Mouse (Mus musculus) heart, adult 18-20 months (tissue): ENCODE results near the gene Scn8a. TPM values are rescaled to one million over a fixed set of nuclear protein-coding genes. Genes with fewer than 3 reads are reported as not detected.
A peak's percentile ranks its signal among the peaks of the same experiment; 100 is the strongest.

Source experiments
- DNase-seq, 2 experiments: peaks; one replicate each; pipeline ENCODE4 v3.0.0; 2021 to 2022; ENCODE audit warnings: mixed read lengths in 1 of 2
- total RNA-seq, 2 experiments: library from RNA; stranded (reverse); gene quantifications; 2 replicates each; pipeline ENCODE4 v1.2.3; 2021

Scn8a gene
- total RNA-seq, 2 experiments from 2014 or later = not detected

DNA sequence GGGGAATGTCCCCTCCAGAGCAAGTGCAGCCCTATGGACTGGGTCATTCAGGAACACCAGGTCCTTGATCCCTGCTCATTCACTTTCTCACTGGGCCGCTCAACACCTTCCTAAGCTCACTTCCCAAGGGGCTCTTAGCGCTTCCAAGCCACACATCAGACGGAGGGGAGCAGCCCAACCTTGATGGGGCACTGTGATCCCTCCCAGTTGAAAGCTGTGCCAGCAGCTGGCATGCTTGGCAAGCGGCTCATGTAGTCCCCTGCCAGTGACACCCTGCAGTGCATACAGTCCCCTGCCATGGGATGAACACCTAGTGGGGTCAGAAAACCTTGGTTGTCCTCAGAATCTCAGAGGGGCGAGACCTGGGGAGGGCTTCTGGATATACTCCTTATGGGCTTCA is 204.4 kb downstream of the Scn8a start:
- no peak for DNase-seq

DNA sequence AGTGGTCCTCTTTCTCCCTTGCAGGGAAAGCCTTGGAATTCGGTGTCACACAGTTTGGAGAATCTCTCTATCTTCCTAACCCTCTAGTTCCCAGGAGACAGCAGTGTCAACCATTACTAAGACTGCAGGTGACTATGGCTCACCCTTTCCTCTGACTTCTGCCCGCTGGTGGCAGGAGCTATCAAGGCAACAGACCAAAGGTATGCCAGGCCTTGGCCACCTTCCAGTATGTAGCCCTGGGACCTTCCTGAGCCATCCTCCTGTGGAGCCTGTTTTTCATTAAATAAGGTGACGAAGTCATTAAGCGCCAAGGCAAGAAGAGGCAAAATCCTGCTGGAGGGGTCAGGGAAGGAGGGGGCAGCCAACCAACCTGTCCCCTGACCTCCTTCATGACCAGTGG is 205.5 kb downstream of the Scn8a start:
- DNase-seq = no peak

DNA sequence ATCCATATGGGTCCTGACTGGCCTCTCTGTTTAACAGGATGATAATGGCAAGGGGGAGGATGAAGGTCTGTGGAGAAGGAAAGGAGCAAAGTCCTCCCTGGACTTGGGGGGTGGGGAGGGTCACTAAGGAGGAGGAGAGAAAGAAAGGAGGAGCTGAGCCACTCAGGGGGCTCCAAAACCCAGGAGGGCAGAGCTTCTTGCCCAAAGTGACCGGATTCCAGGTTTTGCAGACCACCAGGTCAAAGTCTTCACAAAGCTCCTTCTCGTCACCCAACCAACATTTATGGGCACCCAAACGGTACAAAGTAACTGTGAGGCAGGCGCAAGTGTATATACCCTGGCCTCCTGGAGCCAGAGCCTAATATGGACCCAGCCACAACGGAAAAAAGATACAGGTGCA is 206.0 kb downstream of the Scn8a start:
- DNase-seq = no peak

DNA sequence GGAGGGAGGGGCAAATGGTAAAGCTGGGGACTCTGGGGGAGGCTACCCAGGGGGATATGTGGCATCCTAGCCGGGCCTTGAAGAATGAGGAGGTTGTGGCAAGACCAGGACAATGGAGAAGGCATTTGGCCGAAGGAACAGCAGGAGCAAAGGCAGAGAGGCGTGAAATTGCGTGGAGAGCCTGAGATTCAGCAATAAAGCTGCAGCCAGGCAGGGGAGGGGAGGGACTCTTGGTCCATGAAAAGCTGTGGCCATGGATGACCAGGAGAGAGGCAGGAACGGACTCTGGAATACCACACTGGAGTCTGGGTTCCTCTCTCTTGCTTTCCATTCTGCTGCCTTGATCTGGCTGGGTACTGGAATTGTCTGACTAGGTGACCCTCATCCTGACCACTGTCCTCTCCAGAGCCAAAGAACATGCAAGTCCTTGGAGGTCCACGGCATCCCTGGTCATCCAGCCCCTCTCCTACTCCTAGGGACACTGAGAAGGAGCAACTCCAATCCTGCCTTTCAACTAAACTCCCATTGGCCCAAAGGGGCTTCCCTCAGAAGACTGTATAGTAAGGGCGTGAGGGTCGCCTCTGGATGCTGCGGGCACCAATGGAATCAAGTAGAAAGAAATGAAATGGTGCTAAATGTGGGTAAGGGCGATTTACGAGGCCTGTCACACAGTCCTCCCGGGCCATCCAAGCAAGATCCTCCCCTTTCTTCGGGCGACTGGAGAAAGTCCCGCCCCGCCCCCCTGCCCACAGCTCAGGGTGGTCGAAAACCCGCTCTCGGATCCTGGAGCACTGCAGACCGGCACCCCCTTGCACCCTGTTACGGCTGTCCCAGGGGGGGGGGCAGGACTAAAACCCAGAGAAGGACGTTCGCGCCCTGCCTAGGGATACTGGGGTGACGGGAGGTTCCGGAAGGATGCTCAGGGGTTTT is 206.7 kb downstream of the Scn8a start:
- no peak for DNase-seq

- peak in 1 of 2 experiments; percentile 45 for DNase-seq
Observed at GRCm38 (mm10) chr15:101077001-101077812, 207.5 kb downstream of the Scn8a start.

DNA sequence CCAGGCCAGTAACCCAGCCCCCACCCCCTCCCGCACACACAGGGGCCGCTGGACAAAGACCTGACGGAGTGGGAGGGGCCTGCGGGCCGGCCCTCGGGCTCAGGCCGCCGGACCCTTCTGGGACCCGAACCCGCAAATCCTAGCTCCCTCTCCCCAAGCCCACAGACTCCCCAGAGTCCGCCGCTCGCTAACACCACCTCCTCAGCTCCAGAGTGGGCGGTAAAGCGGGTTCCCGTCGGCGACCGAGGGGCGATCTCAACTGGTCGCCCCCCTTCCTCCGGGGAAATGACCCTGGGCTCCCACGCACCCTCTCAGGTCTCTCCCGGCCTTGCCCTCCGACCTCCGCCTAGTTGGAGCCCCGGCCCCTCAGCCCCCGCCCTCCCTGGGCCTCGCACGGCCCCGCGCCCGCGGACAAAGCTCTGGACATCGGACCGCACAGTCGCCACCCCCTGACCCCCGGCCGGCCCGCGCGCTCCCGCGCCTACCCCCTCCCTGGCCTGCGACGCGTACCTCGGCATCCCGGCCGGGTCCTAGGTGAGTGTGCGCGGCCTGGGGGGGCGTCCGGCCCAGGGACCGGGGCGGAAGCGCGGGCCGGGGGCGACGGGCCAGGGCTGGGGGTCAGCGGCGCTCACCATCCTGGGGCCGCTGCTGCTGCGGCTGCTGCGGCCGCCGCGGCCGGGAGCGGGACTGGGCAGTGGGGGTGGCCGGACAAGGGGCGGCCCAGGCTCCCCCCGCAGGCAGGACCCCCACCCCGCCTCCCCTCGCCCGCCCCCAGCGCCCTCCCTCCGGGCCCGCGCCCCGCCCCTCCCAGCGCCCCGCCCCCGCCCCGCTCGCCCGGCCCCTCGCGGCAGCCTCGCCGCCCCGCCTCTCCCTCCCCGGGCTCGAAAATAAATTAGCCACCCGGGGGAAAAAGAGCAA is 208.4 kb downstream of the Scn8a start, which contains the start of gene Fignl2:
Gene Fignl2, minus strand, starts transcription at position 755 of the 918 bp plus-strand sequence.
- peak in 1 of 2 experiments; percentile 37 for DNase-seq

DNA sequence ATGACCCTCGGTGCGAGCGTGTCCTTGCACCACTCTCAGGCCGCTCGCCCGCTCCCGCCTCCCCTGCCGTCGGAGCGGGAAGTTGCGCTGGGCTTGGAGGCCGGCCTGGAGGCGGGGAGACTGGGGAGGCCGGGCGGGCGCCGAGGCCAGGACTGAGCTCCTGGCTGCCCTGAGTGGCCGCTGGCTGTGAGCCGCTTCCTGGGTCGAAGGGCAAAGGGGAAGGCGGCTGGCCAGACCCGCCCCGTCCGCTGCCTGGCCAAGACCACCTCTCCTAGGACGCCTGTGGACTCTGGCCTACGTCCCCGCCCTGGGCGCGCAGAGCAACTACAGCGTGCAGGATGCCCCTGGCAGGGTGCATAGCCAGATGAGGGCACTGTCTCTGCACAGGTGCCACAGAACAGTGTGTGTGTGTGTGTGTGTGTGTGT is 209.1 kb downstream of the Scn8a start:
- DNase-seq = peak; percentile 91 to 95

GRCm38 (mm10) chr15:101080031-101080520 is 210.4 kb downstream of the Scn8a start:
- DNase-seq = no peak

GRCm38 (mm10) chr15:101081035-101081548 is 211.4 kb downstream of the Scn8a start:
- DNase-seq = peak in 1 of 2 experiments; percentile 58

GRCm38 (mm10) chr15:101082236-101082635 is 212.6 kb downstream of the Scn8a start:
- DNase-seq = peak in 1 of 2 experiments; percentile 44

DNA sequence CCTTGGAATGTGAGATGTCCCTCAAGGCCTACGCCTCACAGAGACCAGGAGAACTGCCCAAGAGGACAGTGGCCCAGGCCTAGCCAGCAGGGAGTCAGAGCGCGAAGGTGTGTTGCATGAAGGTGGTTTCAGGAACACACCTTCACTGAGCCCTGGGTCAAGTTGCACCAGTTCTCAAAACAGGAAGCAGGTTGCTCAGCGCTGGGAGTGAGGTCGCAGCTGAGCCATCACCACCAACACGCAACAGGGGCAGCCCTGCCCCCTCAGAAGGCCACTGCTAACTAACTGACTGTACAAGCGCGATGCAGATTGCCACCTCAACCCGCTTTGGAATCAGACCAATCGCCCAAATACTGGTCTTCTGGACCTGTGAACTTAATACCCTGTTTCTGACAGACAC is 214.8 kb downstream of the Scn8a start:
- no peak for DNase-seq

DNA sequence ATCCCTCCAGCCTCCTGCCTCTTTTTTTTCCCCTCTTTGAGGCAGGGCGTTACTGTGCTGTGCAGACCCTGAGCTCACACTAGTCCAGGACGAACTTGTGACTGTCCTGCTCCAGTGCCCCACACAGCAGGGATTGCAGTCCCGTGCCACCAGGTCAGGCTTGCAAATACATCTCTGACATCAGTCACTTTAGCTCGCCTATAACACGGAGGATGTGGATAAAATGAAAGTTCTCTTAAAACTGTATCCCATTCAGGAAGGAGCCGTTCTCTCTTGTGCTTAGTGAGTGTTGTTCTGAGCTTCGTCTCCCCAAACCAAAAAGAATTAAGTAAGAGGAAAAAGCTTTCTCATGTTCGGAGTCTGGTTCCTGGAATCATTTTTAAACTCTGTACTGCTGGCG is 216.8 kb downstream of the Scn8a start:
- no peak for DNase-seq

- no peak for DNase-seq
Observed at GRCm38 (mm10) chr15:101086956-101087355, 217.3 kb downstream of the Scn8a start.

- DNase-seq = no peak
Observed at GRCm38 (mm10) chr15:101088291-101088690, 218.6 kb downstream of the Scn8a start.

- no peak for DNase-seq
Observed at GRCm38 (mm10) chr15:101091551-101091950, 221.9 kb downstream of the Scn8a start.

GRCm38 (mm10) chr15:101092121-101092828 is 222.6 kb downstream of the Scn8a start:
- DNase-seq = no peak

- peak in 1 of 2 experiments; percentile 65 for DNase-seq
Observed at GRCm38 (mm10) chr15:101092829-101093648, 223.4 kb downstream of the Scn8a start.

GRCm38 (mm10) chr15:101093988-101094387 is 224.3 kb downstream of the Scn8a start:
- no peak for DNase-seq

DNA sequence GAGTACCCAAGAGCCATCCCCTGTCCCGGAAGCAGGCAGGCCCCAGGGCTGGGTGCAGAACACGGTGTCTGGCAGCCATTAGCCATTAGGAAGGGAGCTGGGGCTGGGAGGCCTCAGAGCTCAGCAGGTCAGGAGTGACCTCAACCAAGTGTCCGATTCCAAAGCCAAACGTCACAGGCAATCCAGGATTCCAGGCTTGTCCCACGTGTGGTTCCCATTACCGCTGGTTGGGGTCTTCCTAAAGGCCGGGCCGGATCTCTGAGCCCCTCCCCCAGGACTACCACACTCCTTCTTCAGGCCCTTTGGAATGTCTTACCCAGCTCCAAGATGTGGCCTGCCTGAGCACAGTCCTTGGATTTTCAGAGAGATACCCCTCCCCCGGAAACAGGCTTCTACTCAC is 225.3 kb downstream of the Scn8a start:
- DNase-seq = no peak

DNA sequence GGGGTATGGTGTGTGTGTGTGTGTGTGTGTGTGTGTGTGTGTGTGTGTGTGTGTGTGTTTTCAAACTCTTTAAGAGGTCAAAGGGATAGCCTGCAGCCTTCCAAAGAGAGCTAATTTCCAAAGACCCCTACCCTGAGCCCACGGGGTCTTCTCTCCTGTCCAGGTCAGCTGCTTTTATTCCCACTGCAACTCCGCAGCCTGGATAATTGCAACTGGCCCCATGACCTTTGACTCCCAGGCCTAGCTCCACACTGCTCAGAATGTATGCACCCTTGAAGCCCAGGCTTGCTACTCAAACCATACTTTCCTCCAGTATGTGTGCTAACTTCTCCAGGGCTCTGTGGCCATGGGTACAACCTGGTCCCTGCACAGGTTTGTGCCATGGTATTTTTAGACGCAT is 225.7 kb downstream of the Scn8a start:
- DNase-seq = no peak
